Mouse (Mus musculus) liver, postnatal 0 days (tissue): ENCODE data around the gene Lrrn4.

Source experiments
- CTCF ChIP-seq: sonication (generic); IDR thresholded peaks from 2 replicates; pipeline ENCODE4 v1.5.1; 2016; ENCODE audit warnings: antibody characterized with exemption, low read depth
- EP300 ChIP-seq: IDR thresholded peaks from 2 replicates; pipeline ENCODE4 v1.6.1; 2016; ENCODE audit warnings: antibody characterized with exemption, low read depth, mild to moderate bottlenecking

- no peak for TF ChIP-seq CTCF
- no peak for TF ChIP-seq EP300
Measured at GRCm38 (mm10) chr2:132898211-132898610, 17.5 kb upstream of the Lrrn4 start.
